Mouse (Mus musculus) embryonic facial prominence, embryonic 12.5 days (tissue): ENCODE measurements around the gene Mbd5. TPM values are rescaled to one million over a fixed set of nuclear protein-coding genes. Genes with fewer than 3 reads are reported as not detected.

ENCODE experiments used
- ATAC-seq: fragments of 200-750 bp; cut with Nextera tagmentation; 2 replicates; pipeline ENCODE4 v1.8.0; 2017; ENCODE audit not compliant: insufficient number of reproducible peaks, insufficient read depth, low FRiP score, low TSS enrichment
- H3K27ac ChIP-seq: fragments of 300-500 bp; sonication (generic); 2 replicates; pipeline ENCODE4 v1.5.1; 2016; ENCODE audit warnings: mild to moderate bottlenecking
- H3K27me3 ChIP-seq: fragments of 300-500 bp; sonication (generic); 2 replicates; pipeline ENCODE4 v1.6.1; 2016; ENCODE audit warnings: mild to moderate bottlenecking, moderate library complexity
- H3K36me3 ChIP-seq: fragments of 300-500 bp; sonication (generic); 2 replicates; pipeline ENCODE4 v1.6.1; 2016; ENCODE audit warnings: mild to moderate bottlenecking
- H3K4me1 ChIP-seq: fragments of 300-500 bp; sonication (generic); 2 replicates; pipeline ENCODE4 v1.6.1; 2016
- H3K4me2 ChIP-seq: fragments of 300-500 bp; sonication (generic); replicated peaks from 2 replicates; pipeline ENCODE4 v1.6.1; 2016; ENCODE audit warnings: mild to moderate bottlenecking, moderate library complexity
- H3K4me3 ChIP-seq: fragments of 300-500 bp; sonication (generic); 2 replicates; pipeline ENCODE4 v1.5.1; 2016; ENCODE audit warnings: mild to moderate bottlenecking
- H3K9ac ChIP-seq: fragments of 300-500 bp; sonication (generic); 2 replicates; pipeline ENCODE4 v1.6.1; 2016; ENCODE audit warnings: mild to moderate bottlenecking, moderate library complexity
- H3K9me3 ChIP-seq: fragments of 300-500 bp; sonication (generic); 2 replicates; pipeline ENCODE4 v1.6.1; 2016; ENCODE audit warnings: mild to moderate bottlenecking, moderate library complexity
- WGBS: fragments of 180-500 bp; shearing (Covaris S2); methylation state at CpG from one replicate; pipeline ENCODE4 v1.1.7; 2016; 5-methylcytosine and 5-hydroxymethylcytosine counted together
- polyA plus RNA-seq: library from polyadenylated mRNA; unstranded; fragments of >200 nt; fragmentation: Nextera tagmentation; extraction: Ambion mirVana; gene quantifications from 2 replicates; pipeline ENCODE4 v1.2.1, GENCODE M21; 2016

The Mbd5 gene
- polyA plus RNA-seq, 1 experiment from 2014 or later, result 29.8 TPM

DNA sequence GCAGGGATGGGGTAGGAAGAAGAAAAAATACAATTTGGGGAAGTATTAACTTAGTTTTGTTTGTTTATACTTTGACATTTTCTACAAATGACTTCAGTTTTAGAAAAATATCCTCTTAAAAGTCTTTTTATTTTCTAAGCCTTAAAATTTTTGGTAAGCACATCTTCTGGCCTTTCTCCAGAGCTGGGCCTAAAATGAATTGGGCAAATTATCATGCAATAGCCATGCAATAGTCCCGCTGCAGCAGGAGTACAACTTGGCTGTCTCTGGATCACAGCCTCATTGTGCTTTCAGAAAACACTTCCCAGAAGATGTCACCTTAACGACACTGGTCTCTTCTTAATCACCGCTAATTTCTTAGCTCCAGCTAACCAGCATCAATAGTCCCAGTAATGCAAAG lies 91.2 kb downstream of the Mbd5 start:
- H3K27ac ChIP-seq, result no peak overlapping the region
- H3K9ac ChIP-seq, result no peak overlapping the region
- ATAC-seq, result no peak
- H3K27me3 ChIP-seq, result no peaks in the 10 kb centered on the region
- no peaks in the 10 kb centered on the region for H3K4me1 ChIP-seq
- H3K9me3 ChIP-seq, result 0 out of 2 replicates have a peak, but pooled peaks cover 4% of the 10 kb centered on the region
- no peaks in the 10 kb centered on the region for H3K36me3 ChIP-seq
- WGBS, result 87% methylated on average over 3 of the region's 3 CpGs
- no peak overlapping the region for H3K4me3 ChIP-seq
- no peak overlapping the region for H3K4me2 ChIP-seq

- Histone ChIP-seq H3K36me3 (no peaks in the 10 kb centered on the region), H3K27ac (no peak overlapping the region)
- 91% methylated on average over 4 of the region's 4 CpGs for WGBS
These were observed 100.7 kb downstream of the Mbd5 start for GRCm38 (mm10) chr2:49050030-49050429.

DNA sequence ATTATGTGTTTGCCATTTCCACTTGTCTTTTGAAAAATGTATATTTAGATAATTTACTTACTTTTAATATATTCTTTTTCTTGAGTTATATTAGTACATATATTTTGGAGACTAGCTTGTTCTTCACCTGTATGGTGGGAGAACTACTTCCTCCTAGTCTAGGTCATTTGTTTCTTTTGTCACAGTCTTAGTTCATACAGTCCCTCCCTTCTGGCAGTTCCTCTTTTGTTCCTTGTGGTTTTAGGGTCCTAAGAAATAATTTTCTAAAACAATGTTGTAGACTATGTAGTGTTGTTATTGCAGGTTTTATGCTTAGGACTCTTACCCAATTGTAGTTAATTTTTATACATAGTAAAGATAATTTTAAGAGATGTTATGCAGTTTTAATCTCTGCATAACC lies 118.6 kb downstream of the Mbd5 start:
- Histone ChIP-seq H3K27ac (no peak overlapping the region), H3K4me2 (no peak overlapping the region), H3K9me3 (no peaks in the 10 kb centered on the region), H3K36me3 (no peaks in the 10 kb centered on the region), H3K4me3 (no peak overlapping the region), H3K4me1 (no peaks in the 10 kb centered on the region), H3K9ac (no peak overlapping the region), H3K27me3 (no peaks in the 10 kb centered on the region)
- ATAC-seq, result no peak

More at GRCm38 (mm10) chr2:49050030-49050429, 100.7 kb downstream of the Mbd5 start:
- Histone ChIP-seq H3K4me2 (no peak overlapping the region), H3K27me3 (no peaks in the 10 kb centered on the region), H3K4me3 (no peak overlapping the region), H3K4me1 (no peaks in the 10 kb centered on the region), H3K9me3 (no peaks in the 10 kb centered on the region), H3K9ac (no peak overlapping the region)
- no peak for ATAC-seq

- Histone ChIP-seq H3K4me2 (no peak overlapping the region), H3K27ac (no peak overlapping the region), H3K9ac (no peak overlapping the region), H3K4me1 (no peaks in the 10 kb centered on the region), H3K27me3 (no peaks in the 10 kb centered on the region), H3K36me3 (no peaks in the 10 kb centered on the region), H3K4me3 (no peak overlapping the region), H3K9me3 (no peaks in the 10 kb centered on the region)
- WGBS, result 71% methylated on average over 4 of the region's 4 CpGs
- ATAC-seq, result no peak
These were observed 135.7 kb downstream of the Mbd5 start for GRCm38 (mm10) chr2:49084966-49085365.

DNA sequence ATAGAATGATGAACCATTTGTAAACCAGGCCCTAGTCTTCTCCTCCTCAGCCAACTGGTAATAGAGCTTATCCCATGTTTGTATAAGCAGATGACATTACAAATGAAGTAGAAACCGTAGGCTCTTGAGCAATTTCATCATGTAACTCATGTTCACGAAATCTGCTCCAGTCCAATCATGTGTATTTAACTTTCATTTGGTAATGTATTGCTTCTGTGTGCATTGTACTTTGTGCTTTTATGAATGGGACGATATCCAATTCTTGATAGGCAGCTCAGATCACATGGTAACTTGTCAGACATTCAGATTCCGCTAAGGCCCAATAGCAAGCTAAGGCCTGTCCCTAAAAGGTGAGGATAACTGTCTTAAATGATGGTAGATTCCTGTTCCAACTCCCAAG lies 141.5 kb downstream of the Mbd5 start:
- WGBS, result 88% methylated on average over 4 of the region's 4 CpGs
- no peak overlapping the region for H3K9ac ChIP-seq
- no peak overlapping the region for H3K4me3 ChIP-seq
- no peak overlapping the region for H3K4me2 ChIP-seq
- no peaks in the 10 kb centered on the region for H3K9me3 ChIP-seq
- H3K36me3 ChIP-seq, result no peaks in the 10 kb centered on the region
- no peak overlapping the region for H3K27ac ChIP-seq
- H3K27me3 ChIP-seq, result no peaks in the 10 kb centered on the region
- H3K4me1 ChIP-seq, result no peaks in the 10 kb centered on the region
- ATAC-seq, result no peak

DNA sequence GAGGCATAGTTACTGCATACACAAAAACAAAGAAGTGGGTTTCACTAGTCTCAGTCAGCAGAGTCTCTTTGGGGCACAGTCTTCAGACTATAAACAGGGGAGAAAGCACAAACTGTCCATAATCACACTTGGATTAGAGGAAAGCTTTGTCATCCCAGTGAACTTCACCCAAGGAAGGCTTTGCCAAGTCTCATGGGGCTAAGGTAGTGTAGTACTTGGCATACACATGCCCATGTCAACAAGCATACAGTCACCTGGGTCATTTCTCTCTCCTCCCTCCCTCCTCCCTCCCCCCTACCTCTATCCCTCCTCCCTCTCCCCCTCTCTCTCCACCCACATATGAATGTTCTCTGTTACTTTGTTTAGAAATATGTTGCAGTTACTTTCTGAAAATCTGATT lies 147.5 kb downstream of the Mbd5 start:
- Histone ChIP-seq H3K4me2 (no peak overlapping the region), H3K9me3 (no peaks in the 10 kb centered on the region), H3K4me3 (no peak overlapping the region), H3K36me3 (peaks cover 5% of the 10 kb centered on the region; the same call in 1 of the 2 replicates), H3K9ac (no peak overlapping the region), H3K27me3 (no peaks in the 10 kb centered on the region), H3K27ac (no peak overlapping the region), H3K4me1 (no peaks in the 10 kb centered on the region)
- ATAC-seq, result no peak

GRCm38 (mm10) chr2:49108906-49109305 lies 159.6 kb downstream of the Mbd5 start:
- no peak overlapping the region for H3K4me2 ChIP-seq

DNA sequence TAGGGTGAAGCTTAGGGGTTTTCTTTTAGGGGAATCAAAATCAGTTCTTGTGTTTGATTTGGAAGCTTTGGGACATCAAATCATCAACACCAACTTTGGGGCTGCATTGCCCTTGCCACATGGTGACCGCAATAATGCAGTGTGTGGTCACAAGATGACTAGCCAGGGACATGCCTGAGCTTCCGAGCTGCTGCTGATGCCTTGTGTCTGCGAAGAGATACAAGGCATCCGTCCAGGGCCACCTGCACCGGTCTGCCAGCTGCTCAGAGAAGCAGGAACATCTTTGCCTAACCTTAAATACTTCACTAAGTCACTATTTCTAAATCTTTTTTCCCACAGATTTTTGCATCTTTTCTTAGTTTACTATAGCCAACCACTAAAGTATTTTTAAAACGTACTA lies 170.6 kb downstream of the Mbd5 start:
- Histone ChIP-seq H3K27ac (no peak overlapping the region), H3K4me3 (no peak overlapping the region), H3K27me3 (no peaks in the 10 kb centered on the region), H3K36me3 (no peaks in the 10 kb centered on the region), H3K4me2 (no peak overlapping the region), H3K9me3 (no peaks in the 10 kb centered on the region), H3K4me1 (no peaks in the 10 kb centered on the region), H3K9ac (no peak overlapping the region)
- ATAC-seq, result no peak
- 92% methylated on average over 6 of the region's 6 CpGs for WGBS

More at GRCm38 (mm10) chr2:49108906-49109305, 159.6 kb downstream of the Mbd5 start:
- H3K9me3 ChIP-seq, result no peaks in the 10 kb centered on the region
- H3K27me3 ChIP-seq, result no peaks in the 10 kb centered on the region
- H3K27ac ChIP-seq, result no peak overlapping the region
- ATAC-seq, result no peak
- no peaks in the 10 kb centered on the region for H3K36me3 ChIP-seq
- no peak overlapping the region for H3K4me3 ChIP-seq
- no peaks in the 10 kb centered on the region for H3K4me1 ChIP-seq
- H3K9ac ChIP-seq, result no peak overlapping the region

DNA sequence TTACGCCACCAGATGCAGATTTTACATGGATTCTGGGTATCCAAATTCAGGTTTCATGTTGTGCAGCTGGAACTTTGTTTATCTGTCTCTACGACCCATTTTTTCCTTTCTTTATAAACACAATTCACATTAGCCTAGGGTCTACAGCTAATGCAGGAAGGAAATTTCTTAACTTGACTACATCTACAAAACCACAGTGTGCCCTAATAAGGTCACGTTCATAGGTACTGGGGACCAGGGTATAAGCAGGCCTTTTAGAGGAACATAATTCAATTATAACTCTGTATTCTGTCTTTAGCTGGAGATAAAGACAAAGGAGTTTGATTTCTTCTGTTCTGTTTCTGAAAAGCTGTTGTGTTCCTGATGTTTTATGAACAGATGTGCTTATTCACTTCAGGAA lies 172.3 kb downstream of the Mbd5 start:
- ATAC-seq, result no peak
- Histone ChIP-seq H3K27me3 (no peaks in the 10 kb centered on the region), H3K4me3 (no peak overlapping the region), H3K36me3 (no peaks in the 10 kb centered on the region), H3K4me1 (no peaks in the 10 kb centered on the region), H3K9ac (no peak overlapping the region), H3K4me2 (no peak overlapping the region), H3K27ac (no peak overlapping the region), H3K9me3 (no peaks in the 10 kb centered on the region)
- WGBS, result 76% methylated on average over 3 of the region's 3 CpGs

GRCm38 (mm10) chr2:49142186-49142585 lies 192.9 kb downstream of the Mbd5 start:
- Histone ChIP-seq H3K4me1 (no peaks in the 10 kb centered on the region), H3K36me3 (no peaks in the 10 kb centered on the region), H3K9me3 (no peaks in the 10 kb centered on the region), H3K4me2 (no peak overlapping the region), H3K9ac (no peak overlapping the region), H3K27ac (no peak overlapping the region), H3K27me3 (no peaks in the 10 kb centered on the region), H3K4me3 (no peak overlapping the region)
- no peak for ATAC-seq
- WGBS, result 88% methylated on average over 3 of the region's 3 CpGs

DNA sequence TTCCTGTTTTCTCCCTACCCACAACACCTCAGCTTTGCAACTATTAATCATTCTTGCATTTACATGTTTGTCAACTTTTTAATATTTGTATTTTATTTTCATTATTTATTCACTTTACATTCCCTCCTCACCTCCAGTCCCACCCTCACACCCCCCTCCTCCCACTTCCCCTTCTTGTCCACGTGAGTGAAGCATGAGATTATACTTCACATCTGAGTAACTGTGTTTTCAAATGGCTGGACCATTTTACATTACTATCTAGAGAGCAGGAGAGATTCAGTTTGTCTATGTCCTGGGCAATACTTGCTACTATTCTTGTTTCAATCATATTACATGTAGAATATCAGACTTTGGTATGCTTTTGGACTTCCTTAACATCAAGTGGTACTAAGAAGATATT lies 204.3 kb downstream of the Mbd5 start:
- ATAC-seq, result no peak
- Histone ChIP-seq H3K4me1 (no peaks in the 10 kb centered on the region), H3K9ac (no peak overlapping the region), H3K9me3 (no peaks in the 10 kb centered on the region), H3K36me3 (no peaks in the 10 kb centered on the region), H3K4me2 (no peak overlapping the region), H3K27ac (no peak overlapping the region), H3K27me3 (no peaks in the 10 kb centered on the region), H3K4me3 (no peak overlapping the region)
- WGBS, result 87% methylated on average over 1 of the region's 1 CpGs

DNA sequence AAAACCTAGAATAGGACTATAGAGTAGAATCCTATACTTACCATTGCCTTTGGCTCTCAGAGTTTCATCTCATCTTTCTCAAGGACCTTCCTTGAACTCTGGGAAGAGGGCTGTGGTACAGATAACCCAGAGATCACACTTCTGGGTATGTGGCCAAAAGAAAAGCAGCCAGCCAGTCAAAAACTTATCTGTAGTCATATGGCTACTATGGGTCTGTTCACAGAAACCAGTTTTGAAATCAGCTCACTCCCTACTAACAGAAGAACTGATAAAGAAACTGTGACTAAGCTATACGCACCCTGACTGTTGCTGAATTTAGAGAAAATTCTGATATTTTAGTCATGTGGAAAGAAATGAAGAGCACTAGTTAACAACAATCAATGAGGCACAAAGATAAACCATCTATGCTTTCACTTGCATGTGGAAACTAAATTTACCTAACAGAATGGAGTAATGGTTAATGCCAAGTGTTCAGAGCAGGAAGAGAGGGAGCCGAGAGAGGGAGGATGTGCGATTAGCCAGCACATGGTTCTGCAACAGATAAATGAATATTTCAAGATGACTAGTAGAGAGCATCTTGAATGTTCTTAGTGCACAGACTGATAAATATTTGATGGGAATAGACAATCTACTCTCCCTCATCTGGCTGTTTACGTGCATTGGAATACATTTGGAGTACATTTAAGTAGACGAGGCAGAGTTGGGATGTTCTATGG lies 211.1 kb downstream of the Mbd5 start:
- WGBS, result 91% methylated on average over 5 of the region's 5 CpGs
- no peak for ATAC-seq
- Histone ChIP-seq H3K9ac (no peak overlapping the region), H3K27me3 (no peaks in the 10 kb centered on the region), H3K4me1 (no peaks in the 10 kb centered on the region), H3K4me3 (no peak overlapping the region), H3K9me3 (no peaks in the 10 kb centered on the region), H3K4me2 (no peak overlapping the region), H3K27ac (no peak overlapping the region), H3K36me3 (no peaks in the 10 kb centered on the region)

- H3K36me3 ChIP-seq, result no peaks in the 10 kb centered on the region
- no peak overlapping the region for H3K4me3 ChIP-seq
- H3K4me2 ChIP-seq, result no peak overlapping the region
- H3K9ac ChIP-seq, result no peak overlapping the region
- no peaks in the 10 kb centered on the region for H3K27me3 ChIP-seq
- 93% methylated on average over 3 of the region's 3 CpGs for WGBS
- H3K27ac ChIP-seq, result no peak overlapping the region
- no peak for ATAC-seq
- H3K9me3 ChIP-seq, result no peaks in the 10 kb centered on the region
- no peaks in the 10 kb centered on the region for H3K4me1 ChIP-seq
These were observed 220.5 kb downstream of the Mbd5 start for GRCm38 (mm10) chr2:49169766-49170165.
